Mouse (Mus musculus): ENCODE measurements around the gene Ddb1.
A peak's percentile ranks its signal among the peaks of the same experiment; 100 is the strongest.

The Ddb1 gene

GRCm38 (mm10) chr19:10591659-10592377 is 13.3 kb upstream of the Ddb1 start:
- DNase-seq = no peak

DNA sequence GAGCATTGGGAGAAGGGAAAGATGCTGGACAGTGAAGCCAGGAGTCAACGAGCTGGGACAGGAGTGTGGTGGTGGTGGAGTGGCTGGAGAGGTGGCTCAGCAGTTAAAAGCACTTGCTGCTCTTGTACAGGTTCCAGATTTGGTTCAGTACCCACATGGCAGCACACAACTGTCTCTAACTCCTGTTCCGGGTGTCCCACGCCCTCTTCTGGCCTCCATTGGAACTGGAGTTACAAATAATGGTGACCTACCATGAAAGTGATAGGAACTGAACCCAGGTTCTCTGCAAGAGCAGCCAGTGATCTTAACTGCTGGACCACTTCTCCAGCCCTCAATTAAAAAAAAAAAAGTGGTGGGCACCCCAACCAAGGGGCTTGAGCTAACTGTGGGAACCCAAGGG is 6.9 kb upstream of the Ddb1 start:
- DNase-seq = peak; percentile 30

DNA sequence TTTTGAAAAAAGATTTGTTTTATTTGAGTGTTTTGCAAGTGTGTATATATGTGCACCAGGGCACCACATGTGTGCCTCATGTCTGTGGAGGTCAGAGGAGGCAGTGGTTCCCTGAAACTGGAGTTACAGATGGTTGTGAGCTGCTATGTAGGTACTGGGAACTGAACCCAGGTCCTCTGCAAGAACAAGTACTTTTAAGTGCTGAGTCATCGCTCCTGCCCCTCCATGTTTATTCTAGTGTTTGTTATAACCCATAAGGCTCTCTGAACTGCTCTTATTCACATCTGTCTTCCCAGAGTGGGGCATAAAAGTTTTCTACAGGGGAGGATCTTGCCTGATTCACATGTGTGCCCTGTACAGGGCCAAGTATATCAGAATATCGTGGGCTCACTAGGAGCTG is 5.5 kb upstream of the Ddb1 start:
- DNase-seq = no peak

- DNase-seq = no peak
Measured at GRCm38 (mm10) chr19:10602247-10602769, 2.8 kb upstream of the Ddb1 start.

- peak; percentile 93 for DNase-seq
Measured at GRCm38 (mm10) chr19:10602787-10603186, 2.3 kb upstream of the Ddb1 start.

GRCm38 (mm10) chr19:10603660-10604523 is 1.2 kb upstream of the Ddb1 start:
- DNase-seq = no peak

DNA sequence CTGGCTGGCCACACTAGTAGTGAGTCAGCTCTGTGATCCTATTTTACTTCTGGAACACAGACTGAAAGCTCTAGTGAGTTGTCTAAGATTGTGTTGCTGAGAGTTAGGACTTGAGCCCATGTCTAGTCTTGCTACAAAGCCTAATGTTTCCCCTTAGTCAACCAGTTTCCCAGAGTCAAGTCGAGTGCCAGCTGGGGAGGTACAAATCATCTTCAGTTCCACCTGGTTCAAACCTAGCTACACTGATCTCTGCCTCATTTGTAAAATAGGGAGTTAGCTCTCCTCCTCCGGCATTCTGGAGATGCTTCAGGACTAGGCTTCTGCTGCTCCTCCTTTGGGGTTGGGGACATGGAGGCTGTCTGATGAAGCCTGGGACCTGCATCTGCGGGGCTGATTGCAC is 593 bp upstream of the Ddb1 start:
- DNase-seq = no peak

GRCm38 (mm10) chr19:10605901-10606622 is 935 bp downstream of the Ddb1 start:
- peak; percentile 25 for DNase-seq

- DNase-seq = no peak
Measured at GRCm38 (mm10) chr19:10608573-10609240, 3.6 kb downstream of the Ddb1 start.

DNA sequence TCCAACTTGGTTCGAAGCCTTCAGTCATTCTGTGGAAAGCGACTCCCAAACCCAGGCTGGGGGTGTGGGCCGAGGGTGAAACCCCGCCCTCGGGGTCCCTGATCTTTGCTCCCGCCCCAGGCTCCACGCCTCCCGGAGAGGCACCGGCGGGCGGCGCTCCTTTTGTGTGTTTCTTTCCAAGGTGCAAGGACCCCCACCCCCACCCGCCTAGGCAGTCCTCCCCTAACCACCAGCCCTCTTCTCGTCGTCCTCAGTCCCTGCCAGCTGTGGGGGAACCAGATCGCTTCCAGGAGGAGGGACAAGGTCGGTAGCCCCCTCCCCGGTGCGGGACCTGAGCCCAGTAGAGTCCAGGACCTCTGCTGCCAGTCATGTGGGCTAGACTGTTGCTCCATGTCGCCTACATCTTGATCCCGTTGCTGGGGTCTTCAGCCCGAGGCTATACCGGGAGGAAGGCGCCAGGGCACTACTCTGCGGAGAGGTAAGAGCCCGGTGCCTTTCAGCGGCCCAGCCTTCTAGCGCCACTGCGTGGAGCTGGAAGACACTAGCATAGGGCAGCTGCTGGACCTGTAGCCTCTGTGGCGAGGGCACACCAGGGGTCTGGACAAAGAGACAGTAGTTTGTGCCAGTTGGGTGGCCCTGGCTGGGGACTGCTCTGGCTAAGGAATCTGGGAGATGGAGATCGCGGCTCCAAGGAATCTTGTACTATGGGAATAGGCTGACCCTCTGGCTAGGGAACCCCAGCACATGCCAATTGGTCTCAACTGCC is 29.2 kb downstream of the Ddb1 start, which contains the start of gene Vwce:
Vwce (plus strand) TSS at position 108 of the 766 bp plus-strand sequence.
- DNase-seq = peak; percentile 26

GRCm38 (mm10) chr19:10634872-10635318 is 29.8 kb downstream of the Ddb1 start:
- DNase-seq = peak; percentile 22

DNA sequence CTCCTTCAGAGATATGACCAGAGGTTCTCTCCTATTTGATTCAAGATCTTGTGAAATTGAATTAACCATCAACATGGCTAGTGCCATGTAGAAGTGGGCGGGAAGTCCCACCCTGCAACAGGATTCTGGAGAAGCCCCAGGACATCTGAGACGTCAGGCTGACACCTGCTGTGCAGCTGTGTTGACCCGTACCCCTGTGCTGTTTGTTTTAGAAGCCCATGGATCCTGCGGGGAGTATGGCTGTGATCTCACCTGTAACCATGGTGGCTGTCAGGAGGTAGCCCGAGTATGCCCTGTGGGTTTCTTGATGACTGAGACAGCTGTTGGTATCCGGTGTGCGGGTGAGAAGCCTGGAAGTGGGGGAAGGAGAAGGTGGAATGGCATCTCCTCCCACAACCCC is 32.7 kb downstream of the Ddb1 start:
- no peak for DNase-seq

- DNase-seq = no peak
Measured at GRCm38 (mm10) chr19:10640080-10640479, 35.0 kb downstream of the Ddb1 start.

DNA sequence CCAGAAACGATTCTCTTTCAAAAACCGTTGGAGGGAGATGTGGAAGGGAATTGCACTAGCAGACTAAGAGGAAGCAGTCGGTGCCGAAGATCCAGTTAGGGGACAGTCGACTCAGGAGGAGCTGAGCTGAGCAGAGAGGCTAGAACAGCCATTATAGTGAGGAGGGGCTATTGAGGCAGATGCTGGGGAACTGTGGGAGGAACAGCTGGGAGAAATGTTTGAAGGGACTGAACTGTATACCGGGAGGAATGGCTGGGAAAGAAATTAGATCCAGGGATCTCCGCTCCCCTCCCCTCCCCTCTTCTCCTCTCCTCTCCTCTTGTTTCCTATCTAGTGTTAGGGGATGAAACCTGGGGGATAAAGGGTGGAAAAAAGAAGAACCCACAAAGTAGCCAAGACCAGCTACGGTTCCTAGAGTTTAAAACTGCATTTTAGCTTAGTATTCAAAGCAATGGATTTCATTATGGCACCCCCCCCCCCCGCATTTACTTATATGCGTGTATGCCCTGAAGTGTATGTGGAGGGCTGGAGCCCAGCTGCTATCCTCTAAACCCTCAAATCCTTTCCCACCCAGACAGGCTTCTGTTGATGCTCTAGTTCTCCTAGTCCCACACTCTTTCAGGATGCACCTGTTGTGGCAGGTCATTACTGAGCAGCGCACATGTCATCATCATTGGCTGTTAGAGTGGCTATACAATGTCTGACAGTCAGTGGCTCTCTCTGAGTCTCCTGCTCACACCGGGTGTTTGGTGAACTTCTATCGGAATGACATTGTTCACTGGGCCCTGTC is 35.7 kb downstream of the Ddb1 start:
- DNase-seq = no peak

- no peak for DNase-seq
Measured at GRCm38 (mm10) chr19:10645616-10646015, 40.5 kb downstream of the Ddb1 start.

GRCm38 (mm10) chr19:10648156-10648555 is 43.0 kb downstream of the Ddb1 start:
- DNase-seq = no peak

- no peak for DNase-seq
Measured at GRCm38 (mm10) chr19:10656058-10656457, 50.9 kb downstream of the Ddb1 start.

DNA sequence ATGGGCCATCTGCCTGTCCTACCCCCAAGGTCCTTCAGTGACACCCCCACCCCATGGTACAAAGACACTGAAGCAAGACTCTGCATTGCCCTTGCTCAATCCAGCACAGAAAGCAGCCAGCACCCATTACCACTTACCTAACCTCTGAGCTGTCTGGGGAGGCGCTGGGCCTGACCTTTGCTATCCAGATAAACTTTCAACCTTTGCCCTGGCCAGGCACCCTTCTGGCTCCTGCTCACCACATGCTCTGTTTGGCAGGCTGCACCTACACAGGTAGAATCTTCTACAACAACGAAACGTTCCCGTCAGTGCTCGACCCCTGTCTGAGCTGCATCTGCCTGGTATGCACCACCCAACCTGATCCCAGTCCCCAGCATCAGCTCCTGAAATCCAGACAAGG is 52.6 kb downstream of the Ddb1 start:
- no peak for DNase-seq

DNA sequence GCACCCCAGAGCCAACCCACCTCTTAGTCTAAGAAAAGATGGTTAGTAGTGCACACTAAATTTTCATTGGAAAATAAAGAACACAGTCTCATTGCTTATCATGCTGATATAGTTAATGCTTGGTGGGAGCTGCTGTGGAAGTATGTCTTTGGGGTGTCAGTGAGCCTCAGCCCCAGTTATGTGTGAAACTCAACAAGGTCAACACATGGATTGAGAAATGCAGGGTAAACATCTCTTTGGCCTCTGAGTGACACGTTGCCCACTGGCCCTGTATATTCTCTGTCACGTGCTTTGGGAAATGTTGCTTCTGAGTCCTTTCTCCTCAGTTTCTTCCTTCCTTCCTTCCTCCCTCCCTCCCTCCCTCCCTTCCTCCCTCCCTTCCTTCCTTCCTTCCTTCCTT is 53.3 kb downstream of the Ddb1 start:
- no peak for DNase-seq

- DNase-seq = no peak
Measured at GRCm38 (mm10) chr19:10661373-10661772, 56.2 kb downstream of the Ddb1 start.

DNA sequence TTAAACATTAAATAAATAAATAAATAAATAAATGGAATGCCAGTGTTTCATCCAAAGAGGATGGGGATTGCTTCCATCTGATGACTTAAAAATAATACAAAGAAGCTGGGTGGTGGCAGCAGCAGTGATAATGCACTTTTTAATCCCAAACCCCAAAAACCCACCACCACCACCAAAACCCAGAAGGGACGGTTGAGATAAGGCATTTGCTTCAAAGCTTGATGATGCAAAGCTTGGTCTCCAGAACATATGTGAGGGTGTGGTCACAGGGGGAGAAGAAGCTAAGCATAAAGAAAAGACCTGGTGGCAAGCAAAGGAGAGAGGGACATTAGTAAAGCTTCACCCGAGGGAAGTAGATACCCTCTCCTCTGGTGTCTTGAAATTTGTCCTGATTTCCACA is 56.8 kb downstream of the Ddb1 start:
- DNase-seq = no peak
